Mouse (Mus musculus): Measurements from ENCODE around the gene Oas3.

DNA sequence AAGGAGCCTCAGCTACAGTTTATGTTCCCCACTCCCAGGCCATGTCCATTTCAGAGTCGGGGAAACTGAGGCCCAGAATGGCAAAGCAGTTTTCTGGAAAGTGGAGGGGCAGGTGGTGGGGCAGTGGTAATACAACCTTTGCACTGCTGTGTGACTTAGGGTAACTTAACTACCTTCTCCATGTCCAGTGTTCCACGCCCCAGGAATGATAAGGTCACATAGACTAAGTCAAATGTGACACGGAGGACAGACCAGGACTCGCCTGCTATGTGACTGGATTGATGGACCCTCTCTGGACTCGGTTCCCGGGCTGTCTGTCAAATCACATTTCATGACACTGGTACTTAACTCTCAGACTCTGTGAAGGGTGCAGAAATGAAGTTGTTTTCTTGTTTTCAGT, 35.6 kb upstream of the Oas3 start:
- TF ChIP-seq CTCF (IDR thresholded peaks at IDR 0.05; ENCODE audit: insufficient read depth, low read depth, low read length) (no peak), POLR2A (IDR thresholded peaks at IDR 0.05; ENCODE audit: insufficient read depth, low read depth, low read length) (no peak)

All from olfactory bulb, adult 2 months (tissue).